Mouse (Mus musculus): Measurements from ENCODE around the gene Camk1g.

GRCm38 (mm10) chr1:193351583-193351982 is 18.5 kb downstream of the Camk1g start:
- TF ChIP-seq CTCF (IDR thresholded peaks at IDR 0.05; ENCODE audit: borderline replicate concordance, extremely low read depth, insufficient read depth, insufficient read length) (no peak), POLR2A (IDR thresholded peaks at IDR 0.05; ENCODE audit: borderline replicate concordance, extremely low read depth, insufficient read depth, insufficient read length, poor library complexity, severe bottlenecking) (no peak)
